Mouse (Mus musculus) T-cell, adult 2 months (primary cell): ENCODE measurements at regions not wholly inside any gene's neighbourhood (a gene's known extent, or its start where the extent isn't known, plus 50 kb on each side); places are given as distances from the start of the nearest gene placed in this dataset.

Experiments
- DNase-seq: peaks from one replicate; pipeline ENCODE4 v3.0.0; 2022; ENCODE audit warnings: low spot score

- DNase-seq = no peak
Measured at GRCm38 (mm10) chr7:83162868-83163267, 295.7 kb downstream of the Mex3b start.

GRCm38 (mm10) chr7:83179403-83179802 lies 312.3 kb downstream of the Mex3b start:
- DNase-seq = no peak

GRCm38 (mm10) chr7:83186341-83186740 lies 319.2 kb downstream of the Mex3b start:
- DNase-seq = no peak

- no peak for DNase-seq
Measured at GRCm38 (mm10) chr7:83195896-83196537, 328.9 kb downstream of the Mex3b start.

GRCm38 (mm10) chr7:83197490-83197889 lies 330.4 kb downstream of the Mex3b start:
- no peak for DNase-seq

- DNase-seq = no peak
Measured at GRCm38 (mm10) chr7:83201126-83201686, 334.1 kb downstream of the Mex3b start.

GRCm38 (mm10) chr7:83201768-83202493 lies 334.8 kb downstream of the Mex3b start:
- DNase-seq = no peak

- no peak for DNase-seq
Measured at GRCm38 (mm10) chr7:83203311-83204012, 336.3 kb downstream of the Mex3b start.

- DNase-seq = no peak
Measured at GRCm38 (mm10) chr7:83204013-83204365, 336.9 kb downstream of the Mex3b start.

- no peak for DNase-seq
Measured at GRCm38 (mm10) chr7:83204701-83205100, 337.6 kb downstream of the Mex3b start.

- DNase-seq = no peak
Measured at GRCm38 (mm10) chr7:83206999-83207398, 339.9 kb downstream of the Mex3b start.

- no peak for DNase-seq
Measured at GRCm38 (mm10) chr7:83211611-83212010, 344.5 kb downstream of the Mex3b start.

- no peak for DNase-seq
Measured at GRCm38 (mm10) chr7:83222029-83222722, 355.0 kb downstream of the Mex3b start.

- no peak for DNase-seq
Measured at GRCm38 (mm10) chr7:83227262-83228108, 357.2 kb upstream of the Tmc3 start.

GRCm38 (mm10) chr7:83230496-83231325 lies 354.0 kb upstream of the Tmc3 start:
- DNase-seq = no peak

- DNase-seq = no peak
Measured at GRCm38 (mm10) chr7:83235659-83236058, 349.1 kb upstream of the Tmc3 start.

GRCm38 (mm10) chr7:83237336-83237735 lies 347.4 kb upstream of the Tmc3 start:
- DNase-seq = no peak

- DNase-seq = no peak
Measured at GRCm38 (mm10) chr7:83238091-83238490, 346.6 kb upstream of the Tmc3 start.

- no peak for DNase-seq
Measured at GRCm38 (mm10) chr7:83242233-83242632, 342.5 kb upstream of the Tmc3 start.

- DNase-seq = no peak
Measured at GRCm38 (mm10) chr7:83245867-83246266, 338.9 kb upstream of the Tmc3 start.
